Mouse (Mus musculus): ENCODE results near the gene Dpp6.

Dpp6 gene

GRCm38 (mm10) chr5:27204721-27205120 lies 387.7 kb downstream of the Dpp6 start:
- no peak for DNase-seq

- DNase-seq, result no peak
Observed at GRCm38 (mm10) chr5:27205754-27206153, 388.8 kb downstream of the Dpp6 start.

GRCm38 (mm10) chr5:27206213-27206612 lies 389.2 kb downstream of the Dpp6 start:
- no peak for DNase-seq

- no peak for DNase-seq
Observed at GRCm38 (mm10) chr5:27220116-27220515, 403.1 kb downstream of the Dpp6 start.

- DNase-seq, result no peak
Observed at GRCm38 (mm10) chr5:27242078-27242477, 425.1 kb downstream of the Dpp6 start.

GRCm38 (mm10) chr5:27243226-27243625 lies 426.2 kb downstream of the Dpp6 start:
- no peak for DNase-seq

GRCm38 (mm10) chr5:27247793-27248192 lies 430.8 kb downstream of the Dpp6 start:
- no peak for DNase-seq

- no peak for DNase-seq
Observed at GRCm38 (mm10) chr5:27248685-27249084, 431.7 kb downstream of the Dpp6 start.

- no peak for DNase-seq
Observed at GRCm38 (mm10) chr5:27249951-27250350, 432.9 kb downstream of the Dpp6 start.

GRCm38 (mm10) chr5:27250906-27251305 lies 433.9 kb downstream of the Dpp6 start:
- DNase-seq, result no peak

GRCm38 (mm10) chr5:27251361-27251760 lies 434.4 kb downstream of the Dpp6 start:
- DNase-seq, result no peak

- DNase-seq, result no peak
Observed at GRCm38 (mm10) chr5:27255247-27255646, 438.2 kb downstream of the Dpp6 start.

- no peak for DNase-seq
Observed at GRCm38 (mm10) chr5:27258636-27259035, 441.6 kb downstream of the Dpp6 start.

GRCm38 (mm10) chr5:27261746-27262727 lies 445.0 kb downstream of the Dpp6 start:
- no peak for DNase-seq

- DNase-seq, result no peak
Observed at GRCm38 (mm10) chr5:27262751-27263150, 445.7 kb downstream of the Dpp6 start.

- DNase-seq, result no peak
Observed at GRCm38 (mm10) chr5:27265281-27265680, 448.3 kb downstream of the Dpp6 start.

- DNase-seq, result no peak
Observed at GRCm38 (mm10) chr5:27271336-27271735, 454.3 kb downstream of the Dpp6 start.

GRCm38 (mm10) chr5:27274781-27275395 lies 457.9 kb downstream of the Dpp6 start:
- no peak for DNase-seq

GRCm38 (mm10) chr5:27275871-27276270 lies 458.9 kb downstream of the Dpp6 start:
- DNase-seq, result no peak

GRCm38 (mm10) chr5:27278120-27278645 lies 461.2 kb downstream of the Dpp6 start:
- no peak for DNase-seq

GRCm38 (mm10) chr5:27286876-27287275 lies 469.9 kb downstream of the Dpp6 start:
- no peak for DNase-seq

GRCm38 (mm10) chr5:27291378-27291777 lies 474.4 kb downstream of the Dpp6 start:
- DNase-seq, result no peak

- DNase-seq, result no peak
Observed at GRCm38 (mm10) chr5:27292236-27292635, 475.2 kb downstream of the Dpp6 start.

GRCm38 (mm10) chr5:27304115-27304514 lies 487.1 kb downstream of the Dpp6 start:
- DNase-seq, result no peak
